Mouse (Mus musculus): ENCODE results near the gene Enoph1.

Gene Enoph1

DNA sequence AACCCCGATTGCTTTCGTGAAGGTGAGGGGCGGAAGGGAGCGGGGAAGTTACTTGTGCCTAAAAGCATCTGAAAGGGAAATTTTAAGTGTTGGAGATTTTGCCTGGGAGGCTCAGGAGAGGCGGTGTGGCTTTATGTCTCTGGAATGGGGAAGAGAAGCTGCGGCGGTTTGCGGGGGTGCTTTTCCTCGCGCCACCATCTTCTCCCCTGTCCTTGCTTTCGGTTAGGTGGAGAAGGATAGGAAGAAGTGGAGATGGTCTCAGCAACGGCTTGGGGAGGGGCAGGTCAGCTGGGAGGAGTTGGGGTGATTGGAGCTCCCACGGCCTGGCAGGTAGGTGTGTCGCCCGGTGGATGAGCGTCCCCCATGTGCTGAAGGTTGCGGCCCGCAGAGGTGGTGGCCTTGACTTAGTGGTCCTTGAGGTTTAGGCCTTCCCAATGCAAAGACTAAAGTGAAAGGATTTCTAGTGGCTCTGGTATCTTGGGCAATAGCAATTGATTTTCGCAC is 548 bp downstream of the Enoph1 start:
- peak; percentile 50 for DNase-seq (ENCODE audit: low spot score)

DNA sequence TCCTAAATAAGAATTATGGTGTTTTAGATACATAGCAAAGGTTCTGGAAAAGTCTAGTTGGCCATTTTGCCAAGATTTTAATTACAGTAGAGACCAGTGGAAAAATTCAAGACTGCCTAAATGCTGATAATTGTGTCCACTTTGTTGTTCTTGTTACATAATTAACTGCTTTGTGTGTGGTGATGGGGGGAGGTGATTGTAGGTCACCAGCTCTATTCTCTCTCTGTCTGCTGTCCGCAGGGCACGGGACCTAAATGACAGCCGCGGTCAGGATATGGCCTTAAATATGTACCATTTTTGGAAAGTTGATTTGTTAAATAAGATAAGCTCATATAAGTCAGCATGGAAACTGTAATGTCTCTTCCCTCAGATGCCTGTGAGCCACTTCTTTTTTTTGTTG is 1.5 kb downstream of the Enoph1 start:
- DNase-seq (ENCODE audit: low spot score), result no peak

DNA sequence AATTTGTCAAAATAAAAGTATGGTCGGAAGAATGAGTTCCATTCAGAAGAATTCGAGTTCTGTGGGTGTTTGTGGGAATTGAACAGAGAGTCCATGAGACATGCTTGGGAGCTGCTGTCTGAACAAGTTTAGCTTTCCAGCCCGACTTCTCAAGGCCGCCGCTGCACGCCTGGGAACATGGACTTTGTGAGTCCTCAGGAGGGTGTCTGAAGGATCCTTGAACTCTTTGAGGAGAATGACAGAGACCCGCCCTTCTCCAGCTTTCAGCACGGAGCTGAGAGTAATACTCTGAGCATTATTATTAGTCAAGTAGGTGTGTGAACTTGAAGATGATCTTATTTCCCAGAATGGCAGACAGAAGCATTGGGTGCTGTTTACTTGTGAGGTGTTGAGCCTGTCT is 2.7 kb downstream of the Enoph1 start:
- DNase-seq (ENCODE audit: low spot score), result no peak

DNA sequence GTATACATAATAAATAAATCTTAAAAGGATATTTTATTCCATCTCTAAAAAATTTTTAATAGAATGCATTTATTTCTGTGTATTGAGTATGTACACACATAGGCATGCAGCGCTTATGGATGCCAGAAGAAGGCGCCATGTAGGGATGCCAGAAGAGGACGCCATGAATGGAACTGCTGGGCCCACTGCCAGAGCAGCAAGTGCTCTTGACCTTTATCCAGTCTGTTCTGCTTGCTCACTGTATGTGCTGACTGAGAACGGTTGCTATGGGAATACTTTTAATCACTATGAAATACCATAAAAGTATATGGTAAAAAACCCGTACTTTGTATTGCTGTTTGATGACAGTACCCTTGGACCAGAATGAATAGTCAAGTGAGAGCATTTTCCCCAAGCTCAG is 3.6 kb downstream of the Enoph1 start:
- DNase-seq (ENCODE audit: low spot score), result no peak

DNA sequence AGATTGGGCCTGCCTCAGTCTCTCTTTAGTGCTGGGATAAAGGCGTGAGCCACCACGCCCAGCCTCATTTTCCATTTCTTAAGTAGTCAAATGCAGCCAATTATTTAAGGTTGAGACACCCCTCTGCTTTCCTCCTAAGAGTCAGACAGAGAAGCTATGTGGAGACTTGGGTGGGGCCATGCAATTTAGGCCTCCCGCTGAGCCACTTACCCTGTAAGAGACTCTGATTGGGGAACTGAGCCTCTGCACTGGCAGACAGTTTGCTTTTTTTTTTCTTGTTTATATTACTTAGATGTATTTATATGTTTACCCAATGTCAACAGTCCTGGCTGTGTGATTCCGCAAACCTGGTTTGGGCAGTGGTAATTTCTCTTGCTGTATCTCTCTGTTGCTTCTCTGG is 4.2 kb downstream of the Enoph1 start:
- no peak for DNase-seq (ENCODE audit: low spot score)

DNA sequence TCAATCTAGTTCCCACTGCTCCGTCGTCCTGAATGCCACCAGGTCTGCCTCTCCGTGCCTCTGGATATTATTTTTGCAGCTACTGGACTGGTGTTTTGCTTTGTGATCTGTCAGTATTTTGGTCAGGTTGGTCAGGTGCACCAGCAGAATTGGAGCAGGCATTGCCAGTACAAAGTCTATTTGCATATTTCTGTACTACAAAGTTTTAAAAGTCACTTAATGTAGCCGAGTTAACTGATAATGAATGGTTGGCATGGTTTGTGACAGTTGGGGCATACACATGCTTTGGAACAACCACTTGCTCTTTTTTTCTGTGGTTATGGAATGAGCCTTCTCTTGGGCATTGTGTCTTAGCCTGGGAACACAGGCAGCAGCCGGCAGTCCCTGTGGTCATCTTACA is 4.8 kb downstream of the Enoph1 start:
- DNase-seq (ENCODE audit: low spot score), result no peak

DNA sequence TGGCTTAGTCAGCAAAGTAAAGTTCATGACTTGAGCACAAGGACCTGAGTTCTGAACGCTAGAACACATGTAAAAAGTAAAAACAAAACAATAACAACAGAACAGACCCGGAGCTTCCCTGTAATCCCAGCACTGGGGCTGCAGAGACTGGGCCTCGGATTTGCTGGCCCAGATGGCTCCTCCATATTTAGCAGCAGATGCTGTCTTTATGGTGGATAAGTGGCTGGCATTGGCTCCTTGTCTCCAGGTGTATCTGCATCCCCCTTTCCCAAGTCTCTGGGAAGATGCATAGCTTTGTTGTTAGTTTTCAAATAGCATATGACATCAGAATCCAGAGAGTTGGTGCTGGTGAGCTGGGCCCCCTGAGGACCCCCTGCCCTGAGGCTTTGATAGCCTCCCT is 6.3 kb downstream of the Enoph1 start:
- no peak for DNase-seq (ENCODE audit: low spot score)

DNA sequence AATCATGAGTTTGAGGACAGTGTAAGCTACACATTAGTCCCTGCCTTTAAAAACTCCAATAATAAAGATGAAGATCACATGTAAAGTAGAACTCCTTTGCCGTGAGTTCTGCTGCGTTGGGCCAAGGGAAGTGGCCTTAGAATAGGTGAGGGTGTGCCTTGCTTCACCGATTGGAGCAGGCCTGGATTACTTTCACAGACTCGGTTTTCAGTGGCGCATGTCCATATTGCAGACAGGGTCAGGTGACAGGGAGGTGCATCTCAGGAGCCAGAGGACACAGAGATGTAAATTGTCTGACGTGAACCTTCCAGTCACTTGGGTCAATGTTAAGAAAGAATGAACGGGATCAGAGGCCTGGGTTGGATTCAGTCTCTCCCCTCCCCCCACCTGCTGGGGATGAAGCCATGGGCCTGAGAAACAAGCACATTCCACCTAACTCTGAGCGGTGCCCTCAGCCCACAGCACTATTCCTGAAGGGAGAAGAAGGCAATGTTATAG is 7.4 kb downstream of the Enoph1 start:
- DNase-seq (ENCODE audit: low spot score), result no peak

DNA sequence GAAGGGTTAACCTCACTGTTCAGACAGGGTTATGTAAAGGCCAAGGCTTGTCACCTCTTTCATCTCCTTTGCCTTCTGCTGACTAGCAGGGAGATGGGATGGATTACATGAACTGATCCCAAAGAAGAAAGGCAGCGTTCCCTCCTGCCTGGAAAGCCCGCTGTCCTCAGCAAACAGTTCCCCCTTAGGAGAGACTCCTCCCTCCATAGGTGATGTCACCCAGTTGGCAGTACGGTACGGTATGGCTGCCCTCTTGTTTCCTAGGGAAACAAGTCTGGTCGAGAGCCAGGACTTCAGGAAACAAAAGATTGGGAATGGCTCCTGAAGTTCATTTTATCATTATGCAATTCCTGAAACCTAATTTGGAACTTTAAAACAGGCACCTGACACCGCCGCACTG is 8.1 kb downstream of the Enoph1 start:
- DNase-seq (ENCODE audit: low spot score), result no peak

DNA sequence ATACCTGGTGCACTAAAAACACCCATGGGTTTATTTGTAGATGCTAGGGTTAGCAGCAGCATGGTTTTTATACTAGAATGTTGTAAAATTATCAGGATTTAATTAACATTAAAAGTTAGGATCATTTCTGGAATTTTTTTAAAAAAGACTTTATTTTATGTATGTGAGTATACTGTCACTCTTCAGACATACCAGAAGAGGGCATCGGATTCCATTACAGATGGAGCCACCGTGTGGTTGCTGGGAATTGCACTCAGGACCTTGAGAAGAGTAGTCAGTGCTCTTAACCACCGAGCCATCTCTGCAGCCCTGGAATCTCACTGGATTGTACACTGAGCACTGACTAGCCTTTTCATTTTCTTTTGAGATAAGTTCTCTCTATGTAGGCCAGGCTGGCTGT is 10.1 kb downstream of the Enoph1 start:
- no peak for DNase-seq (ENCODE audit: low spot score)

DNA sequence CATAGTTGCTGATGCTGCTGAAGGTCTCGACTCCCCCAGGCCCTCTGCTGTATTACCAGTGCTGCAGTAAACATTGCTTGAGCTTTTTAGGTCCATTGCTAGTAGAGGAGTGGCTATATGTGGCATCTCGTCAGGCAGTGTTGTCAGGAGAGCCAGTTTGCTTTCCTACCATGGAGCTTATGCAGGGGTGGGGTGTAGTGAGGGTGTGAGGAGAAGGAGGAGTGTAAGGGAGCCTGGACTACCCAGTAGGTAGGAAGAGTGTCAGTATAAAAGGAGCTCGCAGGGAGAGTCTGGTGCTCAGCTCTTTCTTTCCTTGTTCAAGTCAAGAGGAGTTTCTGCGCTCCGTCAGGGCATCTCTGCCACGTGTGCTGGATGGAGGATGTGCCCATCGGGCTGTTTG is 12.9 kb downstream of the Enoph1 start:
- DNase-seq (ENCODE audit: low spot score), result no peak

DNA sequence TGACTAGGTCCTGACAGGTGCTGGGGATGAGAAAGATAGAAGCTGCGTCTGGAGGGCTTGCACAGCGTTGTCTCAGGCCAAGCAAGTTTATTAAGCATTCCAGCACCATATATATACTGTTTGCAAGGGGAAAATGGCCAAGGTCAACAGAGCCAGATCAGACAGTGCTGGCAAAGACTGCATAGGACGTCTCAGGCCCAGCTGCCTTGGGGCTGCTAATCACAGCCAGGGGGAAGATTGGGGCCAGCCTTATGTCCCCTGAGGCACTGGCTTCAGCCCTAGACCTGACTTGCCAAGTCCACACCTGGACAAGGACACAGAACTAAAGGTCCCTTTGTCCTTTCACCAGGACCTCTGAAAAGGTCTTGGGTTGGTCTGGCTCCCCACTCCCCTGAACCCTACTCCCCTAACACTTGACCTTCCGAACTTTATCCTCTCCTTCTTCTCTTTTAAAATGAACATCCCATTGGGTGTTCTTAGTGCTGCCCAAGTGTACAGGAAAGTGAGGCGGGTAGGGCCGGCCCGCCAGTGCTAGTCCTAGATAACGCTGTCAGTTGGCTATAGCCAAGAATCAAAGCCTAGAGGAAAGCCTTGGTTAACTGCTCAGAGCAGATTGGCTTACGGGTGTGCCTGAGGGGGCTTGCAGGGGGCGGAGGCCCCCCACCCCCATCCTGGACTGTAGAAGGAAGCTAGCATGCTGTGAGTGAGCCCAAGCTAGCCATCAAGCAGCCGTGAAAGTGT is 15.2 kb downstream of the Enoph1 start:
- no peak for DNase-seq (ENCODE audit: low spot score)

DNA sequence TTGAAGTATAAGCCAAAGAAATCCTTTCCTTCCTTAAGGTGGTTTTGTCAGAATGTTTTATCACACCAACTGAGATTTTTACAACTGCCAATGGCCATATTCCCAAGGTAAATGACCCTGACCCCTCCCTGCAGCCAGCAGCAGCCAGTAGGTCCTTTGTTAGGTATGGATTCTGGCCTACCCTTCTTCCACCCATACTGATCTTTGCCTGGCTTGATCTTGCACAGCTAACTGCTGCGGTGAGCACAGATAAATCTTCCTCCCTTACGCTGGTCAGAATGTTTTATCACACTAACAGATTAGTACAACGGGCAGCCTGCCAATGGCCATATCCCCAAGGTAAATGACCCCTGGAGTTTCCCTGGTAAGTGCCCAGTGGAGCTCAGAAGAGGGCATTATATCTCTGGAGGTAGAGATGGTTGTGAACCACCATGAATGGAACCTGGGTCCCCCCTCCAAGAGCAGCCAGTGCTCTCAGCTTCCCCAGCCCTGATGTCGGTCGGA is 16.1 kb downstream of the Enoph1 start:
- no peak for DNase-seq (ENCODE audit: low spot score)

DNA sequence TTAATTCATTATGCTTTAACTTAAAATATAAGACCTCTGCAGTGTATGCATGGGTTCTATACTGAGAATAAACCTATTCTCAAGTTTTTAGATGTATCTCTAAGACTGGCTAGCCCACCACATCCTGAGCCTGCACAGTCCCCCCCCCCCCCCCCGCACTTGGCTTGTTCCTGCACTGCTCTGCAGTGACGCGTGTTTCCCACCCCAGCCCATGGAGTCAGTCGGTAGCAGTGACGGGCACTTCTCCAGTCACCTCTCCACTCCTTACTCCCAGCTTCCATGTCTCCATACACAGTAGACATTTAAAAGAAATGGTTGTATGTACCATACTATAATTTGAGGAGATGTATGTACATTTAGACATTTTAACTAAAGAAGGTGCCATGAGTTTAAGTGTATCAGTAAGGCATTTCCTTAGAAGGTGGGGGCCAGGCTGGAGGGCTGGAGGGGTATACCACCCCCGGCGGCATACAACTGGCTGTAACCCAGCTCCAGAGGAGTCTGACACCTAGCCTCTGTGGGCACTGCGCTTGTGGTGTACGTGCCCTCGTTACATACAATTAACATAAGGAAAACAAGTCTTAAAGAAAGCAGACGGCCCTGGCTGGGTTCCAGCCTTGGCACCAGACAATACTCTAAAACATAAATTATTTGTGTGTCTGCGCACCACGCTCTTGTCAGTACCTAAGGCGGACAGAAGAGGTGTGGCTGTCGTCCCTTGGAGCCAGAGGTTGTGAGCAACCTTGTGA is 17.9 kb downstream of the Enoph1 start:
- no peak for DNase-seq (ENCODE audit: low spot score)

DNA sequence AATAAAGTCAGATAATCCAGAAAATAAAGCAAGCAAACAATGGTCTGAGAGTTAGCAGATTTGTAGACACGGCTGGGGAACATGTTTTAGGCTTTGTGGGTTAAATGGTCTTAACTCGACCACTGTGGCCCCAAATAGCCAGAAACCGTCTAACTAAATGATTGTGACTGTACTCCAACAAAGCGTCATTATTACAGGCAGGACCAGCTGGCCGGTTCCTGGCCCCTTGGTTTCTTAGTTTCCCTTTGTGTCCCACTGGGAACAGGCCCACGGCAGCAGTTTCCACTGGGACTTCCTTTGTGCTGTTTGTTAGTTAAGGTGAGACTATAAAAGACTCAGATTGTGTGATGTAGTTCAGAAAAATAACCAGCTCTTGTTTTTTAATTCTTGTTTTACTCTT is 18.9 kb downstream of the Enoph1 start:
- DNase-seq (ENCODE audit: low spot score), result no peak

DNA sequence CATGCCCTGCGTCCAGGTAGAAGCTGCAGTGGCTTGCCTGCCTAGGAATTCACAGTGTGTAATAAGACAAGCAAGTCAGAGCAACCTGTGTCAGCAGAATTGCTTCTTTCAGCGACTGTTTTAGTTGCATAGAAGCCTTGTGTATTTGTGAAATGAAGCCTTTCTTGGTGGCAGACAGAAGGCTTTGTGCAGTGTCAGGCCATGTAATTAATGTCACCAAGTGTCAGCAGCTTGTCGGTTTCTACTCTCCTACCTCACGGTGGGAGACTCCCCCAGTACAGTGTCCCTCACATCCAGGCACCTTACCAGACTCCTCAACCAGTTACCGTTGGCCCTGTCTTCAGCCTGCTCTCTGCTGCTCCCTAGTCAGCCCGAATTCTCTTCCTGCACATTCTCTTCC is 19.5 kb downstream of the Enoph1 start:
- no peak for DNase-seq (ENCODE audit: low spot score)

DNA sequence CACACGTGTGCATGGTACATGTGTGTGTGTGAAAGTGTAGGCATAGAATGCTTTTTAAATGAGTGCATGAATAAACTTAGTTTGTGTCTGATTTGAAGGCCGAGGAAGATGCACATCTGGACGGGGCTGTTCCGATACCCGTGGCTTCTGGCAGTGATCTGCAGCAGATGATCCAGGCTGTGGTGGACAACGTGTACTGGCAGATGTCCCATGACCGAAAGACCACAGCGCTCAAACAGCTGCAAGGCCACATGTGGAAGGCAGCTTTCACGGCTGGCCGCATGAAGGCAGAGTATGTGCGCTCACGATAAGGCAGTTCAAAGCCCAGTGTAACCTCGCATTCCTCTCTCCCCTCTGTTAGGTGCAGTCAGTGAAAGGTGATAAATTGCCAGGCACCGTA is 21.1 kb downstream of the Enoph1 start:
- DNase-seq (ENCODE audit: low spot score), result no peak

DNA sequence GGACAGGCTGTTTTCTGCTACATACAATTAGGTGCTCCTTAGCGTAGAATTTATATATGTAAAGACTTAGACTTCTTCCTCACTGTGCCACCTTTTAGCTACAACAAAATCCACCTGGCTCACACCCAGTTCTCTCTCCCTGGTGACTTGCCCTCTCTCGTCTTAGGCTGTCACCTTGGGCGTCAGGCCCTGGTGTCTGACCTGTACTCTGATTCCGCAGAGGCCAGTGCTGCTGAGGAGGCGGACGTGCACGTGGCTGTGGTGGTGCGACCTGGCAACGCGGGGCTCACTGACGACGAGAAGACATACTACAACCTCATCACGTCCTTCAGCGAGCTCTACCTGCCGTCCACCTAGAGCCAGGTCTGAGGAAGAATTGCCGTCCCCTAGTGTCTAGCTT is 27.8 kb downstream of the Enoph1 start:
- no peak for DNase-seq (ENCODE audit: low spot score)

DNA sequence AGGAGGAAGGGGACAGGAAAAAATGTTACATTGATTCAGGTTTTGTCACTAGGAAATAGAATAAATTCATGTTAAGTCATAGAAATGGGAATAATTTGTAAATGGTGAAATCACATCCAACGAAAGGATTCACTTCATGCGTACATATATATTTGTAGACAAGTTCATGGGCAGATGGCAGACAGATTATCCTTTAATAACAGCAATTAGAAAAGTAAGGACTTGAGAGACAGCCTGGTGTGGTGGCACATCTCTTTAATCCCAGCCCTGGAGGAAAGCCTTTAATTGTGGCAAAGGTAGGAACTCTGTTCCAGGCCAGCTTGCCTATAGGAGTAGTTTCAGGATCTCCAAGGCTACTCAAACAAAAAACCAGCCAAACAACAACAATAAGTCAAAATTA is 29.7 kb downstream of the Enoph1 start:
- DNase-seq (ENCODE audit: low spot score), result no peak

DNA sequence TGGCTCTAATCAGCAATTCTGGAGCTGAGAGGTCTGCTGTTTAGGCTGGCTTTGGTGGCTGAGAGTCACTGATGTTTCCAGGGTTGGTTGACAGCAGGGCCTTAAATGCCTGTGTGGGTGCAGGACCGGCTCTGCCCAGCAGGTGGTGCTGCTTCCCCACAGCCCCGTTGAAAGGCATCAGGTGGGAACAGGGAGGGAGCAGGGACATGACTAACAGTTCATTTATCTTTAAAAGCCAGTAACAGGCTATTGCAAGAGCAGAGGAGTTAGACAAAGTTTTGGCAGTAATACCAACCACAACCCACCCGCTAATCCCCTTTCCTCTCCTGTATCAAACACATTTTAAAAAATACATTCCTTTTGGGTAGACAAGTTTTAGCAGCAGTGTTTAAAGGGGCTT is 30.5 kb downstream of the Enoph1 start:
- DNase-seq (ENCODE audit: low spot score), result peak; percentile 86

DNA sequence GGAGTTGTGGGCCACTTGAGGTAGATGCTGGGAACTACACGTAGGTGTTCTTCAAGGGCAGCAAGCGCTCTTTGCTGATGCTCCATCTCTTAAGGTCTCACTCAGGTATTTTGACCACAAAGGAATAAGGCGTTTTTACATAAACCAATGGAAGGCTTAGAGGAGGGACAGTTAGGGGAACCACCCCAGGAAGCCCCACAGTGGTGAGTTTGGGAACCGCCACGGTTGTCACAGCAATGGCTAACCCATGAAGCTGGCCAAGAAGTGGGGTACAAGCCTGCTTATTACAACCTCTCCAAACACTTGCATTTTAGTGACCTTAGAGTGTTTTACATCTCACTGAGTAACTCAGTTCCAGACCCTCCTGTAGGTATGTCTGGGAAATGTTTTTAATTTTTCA is 31.8 kb downstream of the Enoph1 start:
- no peak for DNase-seq (ENCODE audit: low spot score)

DNA sequence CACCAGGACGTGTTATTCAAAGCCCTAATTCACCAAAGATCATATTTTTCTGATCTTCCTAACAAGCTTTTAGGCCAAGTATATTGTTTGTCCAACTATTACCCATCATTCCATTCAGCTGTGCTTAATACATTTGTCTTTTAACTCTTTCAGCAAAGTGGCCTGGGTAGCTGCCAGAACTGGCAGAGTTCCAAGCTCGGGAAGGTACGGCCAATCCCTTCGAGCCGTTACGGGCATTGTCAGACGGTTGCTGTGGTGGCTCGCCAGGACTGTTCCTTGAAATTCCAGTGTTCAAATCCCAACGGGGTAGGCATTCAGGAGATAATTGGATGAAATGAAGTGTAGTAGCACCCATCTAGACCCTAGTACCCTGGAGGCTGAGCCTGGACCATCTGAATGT is 32.8 kb downstream of the Enoph1 start:
- no peak for DNase-seq (ENCODE audit: low spot score)

DNA sequence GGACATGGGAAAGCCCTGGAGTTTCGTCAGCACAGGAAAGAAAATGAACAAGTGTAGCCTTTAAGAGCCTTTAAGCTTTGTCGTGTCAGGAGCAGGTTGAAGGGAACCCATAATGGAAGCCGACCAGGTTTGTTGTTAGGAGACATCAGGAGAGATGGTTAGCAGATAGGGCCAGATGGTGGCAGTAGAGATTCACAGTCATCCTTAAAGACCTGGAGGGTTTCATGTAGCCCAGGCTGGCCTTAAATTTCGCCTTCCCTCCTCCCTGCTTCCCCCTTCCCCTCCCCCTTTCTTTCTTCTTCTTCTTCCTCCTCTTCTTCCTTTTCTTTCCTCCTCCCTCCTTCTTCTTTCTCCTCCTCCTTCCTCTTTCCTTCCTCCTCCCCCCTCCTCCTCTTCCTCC is 34.8 kb downstream of the Enoph1 start:
- peak; percentile 37 for DNase-seq (ENCODE audit: low spot score)
